Mouse (Mus musculus): ENCODE results near the gene Galnt7.

GRCm38 (mm10) chr8:57594175-57594885, 58.5 kb downstream of the Galnt7 start:
- TF ChIP-seq CTCF (IDR thresholded peaks at IDR 0.05; ENCODE audit: borderline replicate concordance, extremely low read depth, insufficient read depth, insufficient read length) = no peak
- no peak for TF ChIP-seq POLR2A (IDR thresholded peaks at IDR 0.05; ENCODE audit: borderline replicate concordance, extremely low read depth, insufficient read depth, insufficient read length, poor library complexity, severe bottlenecking)

Data from brain, embryonic 14.5 days (tissue).